Mouse (Mus musculus) forebrain, embryonic 11.5 days (tissue): Measurements from ENCODE around the gene Rnf148. TPM values are rescaled to one million over a fixed set of nuclear protein-coding genes. Genes with fewer than 3 reads are reported as not detected.

Experiments
- ATAC-seq: fragments of 200-750 bp; cut with Nextera tagmentation; replicated peaks from 2 replicates; pipeline ENCODE4 v1.8.0; 2017; ENCODE audit warnings: moderate TSS enrichment; ENCODE audit not compliant: low FRiP score
- DNase-seq: peaks from one replicate; pipeline ENCODE4 v3.0.0-alpha.2; 2017; ENCODE audit warnings: low spot score
- H3K27ac ChIP-seq: fragments of 300-500 bp; sonication (generic); 2 replicates; pipeline ENCODE4 v1.5.1; 2014; ENCODE audit warnings: low read depth, low read length
- H3K27me3 ChIP-seq: fragments of 300-500 bp; sonication (generic); 2 replicates; pipeline ENCODE4 v1.6.1; 2014; ENCODE audit warnings: mild to moderate bottlenecking, low read length, mixed read lengths; ENCODE audit not compliant: control insufficient read depth, insufficient read depth
- H3K36me3 ChIP-seq: fragments of 300-500 bp; sonication (generic); 2 replicates; pipeline ENCODE4 v1.6.1; 2014; ENCODE audit warnings: mild to moderate bottlenecking, low read length, moderate library complexity, mixed read lengths; ENCODE audit not compliant: control insufficient read depth, insufficient read depth
- H3K4me1 ChIP-seq: fragments of 300-500 bp; sonication (generic); replicated peaks from 2 replicates; pipeline ENCODE4 v1.6.1; 2014; ENCODE audit warnings: low read length, mixed read lengths; ENCODE audit not compliant: control insufficient read depth, insufficient read depth
- H3K4me2 ChIP-seq: fragments of 300-500 bp; sonication (generic); 2 replicates; pipeline ENCODE4 v1.6.1; 2014; ENCODE audit warnings: low read depth, mild to moderate bottlenecking, low read length, moderate library complexity, mixed read lengths; ENCODE audit not compliant: severe bottlenecking
- H3K4me3 ChIP-seq: fragments of 300-500 bp; sonication (generic); 2 replicates; pipeline ENCODE4 v1.5.1; 2014; ENCODE audit warnings: low read depth, low read length
- H3K9ac ChIP-seq: fragments of 300-500 bp; sonication (generic); 2 replicates; pipeline ENCODE4 v1.6.1; 2014; ENCODE audit warnings: low read length
- H3K9me3 ChIP-seq: fragments of 300-500 bp; sonication (generic); 2 replicates; pipeline ENCODE4 v1.6.1; 2016; ENCODE audit warnings: low read length, mixed read lengths; ENCODE audit not compliant: control insufficient read depth
- WGBS: fragments of 180-500 bp; shearing (Covaris S2); extraction: QIAGEN DNeasy Blood & Tissue Kit; methylation state at CpG from one replicate; pipeline ENCODE4 v1.1.7; 2014; 5-methylcytosine and 5-hydroxymethylcytosine counted together
- polyA plus RNA-seq: library from polyadenylated mRNA; unstranded; fragments of >200 nt; fragmentation: Nextera tagmentation; extraction: Ambion mirVana; gene quantifications from 2 replicates; pipeline ENCODE4 v1.2.1, GENCODE M21; 2014

Rnf148 gene
- polyA plus RNA-seq, 1 experiment from 2014 or later, result not detected

- no peaks in the 10 kb centered on the region for H3K27me3 ChIP-seq
- H3K36me3 ChIP-seq, result no peaks in the 10 kb centered on the region
- no peak overlapping the region for H3K4me2 ChIP-seq
- no peak overlapping the region for H3K27ac ChIP-seq
- 0 out of 2 replicates have a peak, but pooled peaks have one; percentile 51 for ATAC-seq
- H3K4me1 ChIP-seq, result no peaks in the 10 kb centered on the region
- DNase-seq, result no peak
- no peak overlapping the region for H3K9ac ChIP-seq
- H3K9me3 ChIP-seq, result no peaks in the 10 kb centered on the region
- no peak overlapping the region for H3K4me3 ChIP-seq
- 14% methylated on average over 4 of the region's 4 CpGs for WGBS
Measured at GRCm38 (mm10) chr6:23630465-23630864, 24.5 kb downstream of the Rnf148 start.

Other genes with a start within 250 kb of the Rnf148 start
- not detected in 2 replicates for gene Rnf133, start 4.8 kb downstream of the Rnf148 start, polyA plus RNA-seq
- 3.8 and 4.0 TPM in 2 replicates for gene Cadps2, start 184.3 kb upstream of the Rnf148 start, polyA plus RNA-seq